Mouse (Mus musculus) heart, embryonic 14.5 days (tissue): Measurements from ENCODE around the gene Dcbld2. TPM values are rescaled to one million over a fixed set of nuclear protein-coding genes. Genes with fewer than 3 reads are reported as not detected.

ENCODE experiments used
- ATAC-seq: fragments of 200-750 bp; cut with Nextera tagmentation; 2 replicates; pipeline ENCODE4 v1.8.0; 2017; ENCODE audit warnings: low read depth, moderate TSS enrichment; ENCODE audit not compliant: insufficient number of reproducible peaks, insufficient read depth, low FRiP score
- H3K27ac ChIP-seq, 2 experiments: fragments of 200-500 bp in 1 of 2; fragments of 300-500 bp in 1 of 2; sonication (generic) in 1 of 2; replicated peaks in 1 of 2; 2 replicates each; pipeline ENCODE4 v1.5.1; 2012 to 2014; ENCODE audit warnings: low read depth in 2 of 2, low read length in 2 of 2, control low read depth in 1 of 2, mild to moderate bottlenecking in 1 of 2, mixed read lengths in 1 of 2; ENCODE audit not compliant: control insufficient read depth in 1 of 2, insufficient read depth in 1 of 2
- H3K27me3 ChIP-seq: fragments of 300-500 bp; sonication (generic); 2 replicates; pipeline ENCODE4 v1.6.1; 2014; ENCODE audit warnings: mild to moderate bottlenecking, low read length, control low read depth; ENCODE audit not compliant: control insufficient read depth, insufficient read depth
- H3K36me3 ChIP-seq: fragments of 300-500 bp; sonication (generic); 2 replicates; pipeline ENCODE4 v1.6.1; 2014; ENCODE audit warnings: mild to moderate bottlenecking, control low read depth, low read length, mixed read lengths; ENCODE audit not compliant: control insufficient read depth, insufficient read depth
- H3K4me1 ChIP-seq, 2 experiments: fragments of 200-500 bp in 1 of 2; fragments of 300-500 bp in 1 of 2; sonication (generic) in 1 of 2; 2 replicates each; pipeline ENCODE4 v1.6.1; 2012 to 2014; ENCODE audit warnings: low read length in 2 of 2, control low read depth in 1 of 2, mixed read lengths in 1 of 2; ENCODE audit not compliant: control insufficient read depth in 2 of 2, insufficient read depth in 2 of 2
- H3K4me2 ChIP-seq: fragments of 300-500 bp; sonication (generic); 2 replicates; pipeline ENCODE4 v1.6.1; 2014; ENCODE audit warnings: mild to moderate bottlenecking, low read length
- H3K4me3 ChIP-seq, 2 experiments: fragments of 200-500 bp in 1 of 2; fragments of 300-500 bp in 1 of 2; sonication (generic) in 1 of 2; 2 replicates each; pipeline ENCODE4 v1.5.1; 2012 to 2014; ENCODE audit warnings: low read length in 2 of 2, mild to moderate bottlenecking in 2 of 2, control low read depth in 1 of 2, low read depth in 1 of 2, moderate library complexity in 1 of 2; ENCODE audit not compliant: control insufficient read depth in 1 of 2, insufficient read depth in 1 of 2
- H3K9ac ChIP-seq: fragments of 300-500 bp; sonication (generic); 2 replicates; pipeline ENCODE4 v1.6.1; 2014; ENCODE audit warnings: mild to moderate bottlenecking, low read length
- H3K9me3 ChIP-seq: fragments of 300-500 bp; sonication (generic); 2 replicates; pipeline ENCODE4 v1.6.1; 2016; ENCODE audit warnings: low read length, control low read depth; ENCODE audit not compliant: control insufficient read depth
- WGBS: fragments of 180-500 bp; shearing (Covaris S2); extraction: QIAGEN DNeasy Blood & Tissue Kit; methylation state at CpG from one replicate; pipeline ENCODE4 v1.1.7; 2014; 5-methylcytosine and 5-hydroxymethylcytosine counted together
- polyA plus RNA-seq: library from polyadenylated mRNA; unstranded; fragments of >200 nt; fragmentation: Nextera tagmentation; extraction: Ambion mirVana; gene quantifications from 2 replicates; pipeline ENCODE4 v1.2.1, GENCODE M21; 2014

Dcbld2 gene
- polyA plus RNA-seq, 1 experiment from 2014 or later = 23.7 TPM

- no peak for ATAC-seq
- Histone ChIP-seq H3K27ac (no peak overlapping the region), H3K9me3 (no peaks in the 10 kb centered on the region), H3K36me3 (no peaks in the 10 kb centered on the region), H3K9ac (no peak overlapping the region), H3K4me1 (peaks cover 13 to 28% of the 10 kb centered on the region in 2 experiments), H3K4me3 (no peak overlapping the region), H3K27me3 (no peaks in the 10 kb centered on the region), H3K4me2 (no peak overlapping the region)
- WGBS = 89% methylated on average over 7 of the region's 7 CpGs
Observed at GRCm38 (mm10) chr16:58516960-58517798, 108.9 kb downstream of the Dcbld2 start.

Other genes starting within 250 kb of the Dcbld2 start
- 11.4 and 16.0 TPM in 2 replicates for gene St3gal6, start 115.8 kb downstream of the Dcbld2 start, polyA plus RNA-seq
- not detected in 2 replicates for gene Gm813, start 208.5 kb downstream of the Dcbld2 start, polyA plus RNA-seq
- gene E330017A01Rik, start 230.3 kb downstream of the Dcbld2 start, polyA plus RNA-seq = not detected in 2 replicates